Comparison of ENCODE assay signal across 8 mouse cellular contexts in the genomic region with DNA sequence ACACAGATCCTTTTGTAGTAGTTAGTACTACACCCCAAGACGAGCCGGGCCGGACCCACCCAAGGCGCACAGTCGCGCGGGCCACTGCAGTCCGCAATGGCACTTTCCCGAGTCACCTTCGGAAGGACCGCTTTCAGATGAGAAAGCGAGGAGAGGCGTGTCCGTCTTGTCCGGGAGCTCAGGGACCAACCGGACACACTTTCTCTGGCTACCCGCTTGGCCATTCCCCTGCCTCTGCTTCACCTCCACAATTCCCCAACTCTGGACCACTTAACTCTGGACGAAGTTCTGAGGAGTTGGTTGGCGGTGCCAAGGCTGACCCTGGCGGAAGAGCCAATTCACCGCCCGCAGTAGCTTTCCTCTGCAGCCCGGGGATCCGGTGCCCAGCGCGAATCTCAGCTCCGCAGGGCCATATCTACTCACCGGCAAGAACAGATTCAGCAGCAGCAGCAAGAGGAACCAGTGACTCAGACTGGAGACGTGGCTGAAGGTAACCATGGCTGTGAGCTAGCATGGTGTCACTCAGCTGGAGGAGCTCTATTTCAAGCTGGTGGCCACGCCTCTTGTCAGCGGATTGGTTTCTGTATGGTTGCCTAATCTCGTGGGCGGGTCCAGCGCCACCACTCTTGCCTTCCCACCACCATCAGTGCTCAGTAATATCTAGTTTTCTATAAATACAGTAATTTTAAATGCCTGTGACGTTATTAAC. TPM values are rescaled to one million over a fixed set of nuclear protein-coding genes. Genes with fewer than 3 reads are reported as not detected.
DNase-seq lines count a peak whose midpoint lies in the region; ATAC-seq and TF ChIP-seq lines count a peak whose summit lies in the region.

TSS of gene Tnfrsf23 (minus strand) at position 514 of the 709 bp plus-strand sequence.

- H3K27ac ChIP-seq in embryonic facial prominence, embryonic 10.5 days (replicated peaks): no peak within 1 kb of the TSS
- peak within 1 kb of the TSS; percentile 41; the same call in 1 of the 2 replicates for H3K27ac ChIP-seq in intestine, postnatal 0 days (ENCODE audit: low read depth, low read length)
- no peak within 1 kb of the TSS for H3K27ac ChIP-seq in midbrain, embryonic 10.5 days (replicated peaks)
- H3K27ac ChIP-seq in small intestine, adult 2 months (ENCODE audit: insufficient read depth, low read depth, low read length): peak within 1 kb of the TSS; percentile 23; the same call in 1 of the 2 replicates

- TF ChIP-seq CTCF in intestine, postnatal 0 days (IDR thresholded peaks at IDR 0.05; ENCODE audit: low read depth): peak; percentile 19; the same call in 1 of the 2 replicates
- TF ChIP-seq CTCF in small intestine, adult 2 months (IDR thresholded peaks at IDR 0.05; ENCODE audit: extremely low read depth, insufficient read length, insufficient replicate concordance, low read depth, low read length): no peak

- WGBS in embryonic facial prominence, embryonic 10.5 days: 4% methylated on average over 35 of the region's 35 CpGs
- 3% methylated on average over 35 of the region's 35 CpGs for WGBS in intestine, postnatal 0 days
- WGBS in midbrain, embryonic 10.5 days: 5% methylated on average over 35 of the region's 35 CpGs
- WGBS in small intestine, adult 2 months: 2% methylated on average over 35 of the region's 35 CpGs

- H3K4me2 ChIP-seq in intestine, postnatal 0 days (replicated peaks; ENCODE audit: low read depth): peak within 1 kb of the TSS; percentile 95

- no peaks in the 10 kb centered on the region for H3K9me3 ChIP-seq in embryonic facial prominence, embryonic 10.5 days
- H3K9me3 ChIP-seq in intestine, postnatal 0 days (ENCODE audit: control insufficient read depth): no peaks in the 10 kb centered on the region
- H3K9me3 ChIP-seq in midbrain, embryonic 10.5 days (replicated peaks): no peaks in the 10 kb centered on the region

- peak within 1 kb of the TSS; percentile 50 for H3K9ac ChIP-seq in intestine, postnatal 0 days (ENCODE audit: low read depth, low read length)

- H3K27me3 ChIP-seq in embryonic facial prominence, embryonic 10.5 days (replicated peaks; ENCODE audit: low read depth, poor library complexity, severe bottlenecking): peaks cover 18% of the 10 kb centered on the region
- no peaks in the 10 kb centered on the region for H3K27me3 ChIP-seq in intestine, postnatal 0 days (replicated peaks; ENCODE audit: control insufficient read depth, insufficient read depth, low read length)
- peaks cover 32% of the 10 kb centered on the region for H3K27me3 ChIP-seq in midbrain, embryonic 10.5 days (ENCODE audit: low read depth, poor library complexity, severe bottlenecking)
- H3K27me3 ChIP-seq in small intestine, adult 2 months (ENCODE audit: control insufficient read depth, insufficient read depth, low read length): no peaks in the 10 kb centered on the region

- intact Hi-C loops in left cerebral cortex, postnatal 36 days (cut with DNase I): no loop called here

- peak within 1 kb of the TSS; percentile 53 for H3K4me3 ChIP-seq in embryonic facial prominence, embryonic 10.5 days
- peak within 1 kb of the TSS; percentile 49 for H3K4me3 ChIP-seq in intestine, postnatal 0 days (ENCODE audit: low read depth, low read length)
- peak within 1 kb of the TSS; percentile 59 for H3K4me3 ChIP-seq in midbrain, embryonic 10.5 days
- peak within 1 kb of the TSS; percentile 58 for H3K4me3 ChIP-seq in small intestine, adult 2 months (ENCODE audit: low read depth, low read length)

- ATAC-seq in cerebellum, adult (ENCODE audit: insufficient number of reproducible peaks, low FRiP score, low TSS enrichment): 0 out of 2 replicates have a peak, but pooled peaks have one; percentile 10
- ATAC-seq in granulocyte monocyte progenitor cell, adult 5-6 weeks (replicated peaks; ENCODE audit: poor library complexity, severe bottlenecking): peak; percentile 89
- peak; percentile 89 for ATAC-seq in intestine, postnatal 0 days

- TF ChIP-seq POLR2A in small intestine, adult 2 months (IDR thresholded peaks at IDR 0.05; ENCODE audit: low read depth, low read length): no peak; the same call in 1 of the 2 replicates

- DNase-seq in cerebellum, adult 8-10 months: no peak
- DNase-seq in embryonic facial prominence, embryonic 10.5 days (ENCODE audit: low spot score): peak; percentile 71
- peak; percentile 61 to 71 for DNase-seq in left cerebral cortex, postnatal 36 days (ENCODE audit: low spot score in 2 of 2)
- DNase-seq in midbrain, embryonic 10.5 days (ENCODE audit: low spot score): peak; percentile 68

- H3K36me3 ChIP-seq in embryonic facial prominence, embryonic 10.5 days (replicated peaks): peaks cover 23% of the 10 kb centered on the region; the same call in 1 of the 2 replicates
- H3K36me3 ChIP-seq in intestine, postnatal 0 days (ENCODE audit: control insufficient read depth, insufficient read depth): peaks cover 21% of the 10 kb centered on the region; the same call in 1 of the 2 replicates
- H3K36me3 ChIP-seq in midbrain, embryonic 10.5 days: peaks cover 12% of the 10 kb centered on the region
- H3K36me3 ChIP-seq in small intestine, adult 2 months (ENCODE audit: control insufficient read depth, insufficient read depth, low read length): peaks cover 8% of the 10 kb centered on the region

- peaks cover 6% of the 10 kb centered on the region; the same call in 1 of the 2 replicates for H3K4me1 ChIP-seq in embryonic facial prominence, embryonic 10.5 days
- no peaks in the 10 kb centered on the region for H3K4me1 ChIP-seq in intestine, postnatal 0 days (replicated peaks; ENCODE audit: control insufficient read depth, insufficient read depth, low read length)
- peaks cover 8% of the 10 kb centered on the region for H3K4me1 ChIP-seq in midbrain, embryonic 10.5 days
- no peaks in the 10 kb centered on the region for H3K4me1 ChIP-seq in small intestine, adult 2 months (ENCODE audit: control insufficient read depth, insufficient read depth, insufficient read length, low read length)

RNA-seq across cellular contexts. Expression of gene Tnfrsf23, which starts in this region (rescaled TPM):
- 0.35 and 0.65 TPM in 2 replicates for polyA plus RNA-seq in embryonic facial prominence, embryonic 10.5 days (2016; fragmentation: Nextera tagmentation; extraction: Ambion mirVana)
- total RNA-seq in granulocyte monocyte progenitor cell, adult 5-6 weeks (2014; fragmentation: Nextera tagmentation): 1.2 and 2.8 TPM in 2 replicates
- total RNA-seq in granulocyte monocyte progenitor cell, adult 5-6 weeks (2017): 0.72 and 1.7 TPM in 2 replicates
- polyA plus RNA-seq in intestine, postnatal 0 days (2015; fragmentation: Nextera tagmentation; extraction: Ambion mirVana): 5.1 and 6.3 TPM in 2 replicates
- total RNA-seq in left cerebral cortex, postnatal 36 days (2021): 1 to 10 TPM in 1 of 2 experiments, under 1 TPM in 1; 0.86 to 1.6 TPM
- 0.30 and 0.38 TPM in 2 replicates for polyA plus RNA-seq in midbrain, embryonic 10.5 days (2016; fragmentation: Nextera tagmentation; extraction: Ambion mirVana)
- 1.2 and 2.9 TPM in 2 replicates for polyA plus RNA-seq in small intestine, adult 2 months (2012; rRNA removed)

Comparison
In these comparisons a context has a peak if more than half of its experiments do, and no peak if none do; other contexts are left out.
1. Peak in DNase-seq and H3K4me3 ChIP-seq in embryonic facial prominence, embryonic 10.5 days; RNA of the gene not detected or under 1 TPM.
2. Peak in DNase-seq and H3K4me3 ChIP-seq in midbrain, embryonic 10.5 days; RNA of the gene not detected or under 1 TPM.
3. ATAC-seq: peak in every context shown above with its lines; median percentile 89 in granulocyte monocyte progenitor cell, adult 5-6 weeks; 89 in intestine, postnatal 0 days; 10 in cerebellum, adult.
4. H3K27ac ChIP-seq: peak in intestine, postnatal 0 days (single experiment) and small intestine, adult 2 months (single experiment); none in embryonic facial prominence, embryonic 10.5 days (single experiment) and midbrain, embryonic 10.5 days (single experiment).
5. Peak in every context shown above with its lines, with median percentiles within 50 percentile points of each other: H3K4me3 ChIP-seq.